Mouse (Mus musculus) E14TG2a.4 (cell line): ENCODE measurements around the gene Sept11.

Experiments used
- CTCF ChIP-seq: conservative IDR thresholded peaks from 2 replicates; pipeline ENCODE4 v1.5.1; 2014; ENCODE audit warnings: low read length
- POU5F1 ChIP-seq: IDR thresholded peaks from 2 replicates; pipeline ENCODE4 v1.6.1; 2014; ENCODE audit warnings: low read length, borderline replicate concordance

DNA sequence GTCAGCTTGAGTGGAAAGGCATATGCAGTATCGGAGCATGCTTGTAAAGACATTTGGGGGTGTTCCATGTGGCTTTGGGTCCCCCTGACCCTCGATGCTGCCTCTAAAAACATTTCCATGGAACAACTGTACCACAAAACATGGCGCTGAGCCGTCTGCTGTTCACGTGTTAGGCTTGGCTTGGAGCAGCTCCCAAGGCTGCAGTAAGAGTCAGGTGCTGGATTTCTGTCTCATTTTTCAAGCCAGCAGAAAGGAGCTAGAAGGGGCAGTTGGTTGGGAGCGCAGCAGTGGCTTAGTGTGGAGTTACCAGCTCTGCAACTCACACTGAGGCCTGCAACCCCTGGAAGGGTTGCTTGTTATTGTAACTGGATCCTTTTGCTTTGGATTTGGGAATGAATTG lies 21.3 kb downstream of the Sept11 start:
- TF ChIP-seq CTCF, result no peak
- no peak for TF ChIP-seq POU5F1
